Mouse (Mus musculus) kidney, postnatal 0 days (tissue): ENCODE measurements around the gene Mcam. TPM values are rescaled to one million over a fixed set of nuclear protein-coding genes. Genes with fewer than 3 reads are reported as not detected.

Experiments used
- ATAC-seq: fragments of 200-750 bp; cut with Nextera tagmentation; replicated peaks from 2 replicates; pipeline ENCODE4 v1.8.0; 2017; ENCODE audit warnings: low read depth, moderate number of reproducible peaks, moderate TSS enrichment, moderate library complexity; ENCODE audit not compliant: low FRiP score
- DNase-seq: peaks from one replicate; pipeline ENCODE4 v3.0.0-alpha.2; 2016; ENCODE audit warnings: low spot score
- H3K27ac ChIP-seq: fragments of 300-500 bp; sonication (generic); 2 replicates; pipeline ENCODE4 v1.5.1; 2014; ENCODE audit warnings: mild to moderate bottlenecking
- H3K27me3 ChIP-seq: fragments of 300-500 bp; sonication (generic); 2 replicates; pipeline ENCODE4 v1.6.1; 2014; ENCODE audit warnings: low read length, mixed read lengths; ENCODE audit not compliant: insufficient read depth
- H3K36me3 ChIP-seq: fragments of 300-500 bp; sonication (generic); 2 replicates; pipeline ENCODE4 v1.6.1; 2014; ENCODE audit warnings: low read length, mixed read lengths; ENCODE audit not compliant: insufficient read depth
- H3K4me1 ChIP-seq: fragments of 300-500 bp; sonication (generic); replicated peaks from 2 replicates; pipeline ENCODE4 v1.6.1; 2014; ENCODE audit warnings: antibody characterized with exemption, low read length, mixed read lengths; ENCODE audit not compliant: insufficient read depth
- H3K4me2 ChIP-seq: fragments of 300-500 bp; sonication (generic); 2 replicates; pipeline ENCODE4 v1.6.1; 2014; ENCODE audit warnings: mild to moderate bottlenecking, low read length, moderate library complexity, mixed read lengths
- H3K4me3 ChIP-seq: fragments of 300-500 bp; sonication (generic); replicated peaks from 2 replicates; pipeline ENCODE4 v1.5.1; 2014; ENCODE audit warnings: low read depth, low read length
- H3K9ac ChIP-seq: fragments of 300-500 bp; sonication (generic); 2 replicates; pipeline ENCODE4 v1.6.1; 2014; ENCODE audit warnings: low read depth, low read length
- H3K9me3 ChIP-seq: fragments of 300-500 bp; sonication (generic); replicated peaks from 2 replicates; pipeline ENCODE4 v1.6.1; 2016; ENCODE audit warnings: low read length, inconsistent platforms, mixed read lengths
- CTCF ChIP-seq: IDR thresholded peaks from 2 replicates; pipeline ENCODE4 v1.5.1; 2016; ENCODE audit warnings: antibody characterized with exemption, low read depth, mild to moderate bottlenecking, moderate library complexity
- WGBS: fragments of 180-500 bp; shearing (Covaris S2); extraction: QIAGEN DNeasy Blood & Tissue Kit; methylation state at CpG from one replicate; pipeline ENCODE4 v1.1.7; 2014; 5-methylcytosine and 5-hydroxymethylcytosine counted together
- polyA plus RNA-seq: library from polyadenylated mRNA; unstranded; fragments of >200 nt; fragmentation: Nextera tagmentation; extraction: Ambion mirVana; gene quantifications from 2 replicates; pipeline ENCODE4 v1.2.1, GENCODE M21; 2015

Gene Mcam
- polyA plus RNA-seq, 1 experiment from 2014 or later = 46.3 TPM

DNA sequence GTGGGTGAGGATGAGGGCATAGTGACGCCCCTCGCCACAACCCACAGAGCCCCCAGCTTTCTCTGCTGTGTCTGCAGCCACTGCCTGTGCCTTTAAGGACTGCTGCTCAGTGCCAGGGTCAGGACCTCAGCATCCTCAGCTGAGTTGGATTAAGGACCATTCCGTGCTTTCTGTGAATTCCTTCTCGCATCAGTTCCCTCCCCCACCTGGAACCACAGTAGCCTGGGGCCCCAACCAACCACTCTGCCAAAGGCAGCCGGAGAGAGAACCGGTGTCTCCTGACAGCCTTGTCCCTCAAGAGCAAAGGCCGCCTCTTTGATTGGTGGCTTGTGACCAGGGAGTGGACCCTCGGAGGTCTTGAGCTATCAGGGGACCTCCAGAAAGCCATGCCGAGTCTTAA lies 32.8 kb upstream of the Mcam start, which contains the start of gene Mfrp:
Gene Mfrp (plus strand): TSS at position 240 of the 400 bp plus-strand sequence.
- Histone ChIP-seq H3K27me3 (no peaks in the 10 kb centered on the region), H3K4me3 (no peak within 1 kb of the TSS), H3K36me3 (no peaks in the 10 kb centered on the region), H3K9me3 (no peaks in the 10 kb centered on the region), H3K9ac (no peak within 1 kb of the TSS), H3K4me2 (no peak within 1 kb of the TSS), H3K4me1 (peaks cover 6% of the 10 kb centered on the region; the same call in 1 of the 2 replicates), H3K27ac (no peak within 1 kb of the TSS)
- ATAC-seq (0 out of 2 replicates have a peak, but pooled peaks have one; percentile 6), DNase-seq (no peak)
- TF ChIP-seq CTCF = no peak
- WGBS = 41% methylated on average over 9 of the region's 9 CpGs

DNA sequence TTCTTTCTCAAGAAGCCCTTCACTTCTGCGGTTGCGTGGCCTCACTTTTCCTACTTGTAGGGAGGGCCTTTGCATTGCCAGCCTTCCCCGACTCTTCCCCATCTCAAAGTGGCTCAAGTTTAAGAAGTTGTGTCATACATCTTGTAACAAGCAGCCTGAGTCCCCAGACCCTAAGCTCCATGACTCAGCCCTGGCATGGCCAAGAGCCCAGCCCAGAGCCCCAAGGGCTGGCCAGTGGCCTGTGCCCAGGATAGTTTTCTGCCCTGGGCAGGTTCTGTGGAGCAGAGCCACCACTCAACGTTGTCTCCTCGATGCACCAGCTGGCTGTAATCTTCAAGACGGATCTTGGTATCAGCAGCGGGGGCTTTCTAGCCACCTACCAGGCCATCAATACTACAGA lies 29.4 kb upstream of the Mcam start:
- Histone ChIP-seq H3K4me1 (peaks cover 38% of the 10 kb centered on the region), H3K27me3 (no peaks in the 10 kb centered on the region), H3K36me3 (no peaks in the 10 kb centered on the region), H3K9me3 (no peaks in the 10 kb centered on the region), H3K4me2 (no peak overlapping the region), H3K27ac (no peak overlapping the region), H3K4me3 (no peak overlapping the region), H3K9ac (no peak overlapping the region)
- DNase-seq (no peak), ATAC-seq (no peak)
- WGBS = 87% methylated on average over 7 of the region's 7 CpGs
- TF ChIP-seq CTCF = no peak

DNA sequence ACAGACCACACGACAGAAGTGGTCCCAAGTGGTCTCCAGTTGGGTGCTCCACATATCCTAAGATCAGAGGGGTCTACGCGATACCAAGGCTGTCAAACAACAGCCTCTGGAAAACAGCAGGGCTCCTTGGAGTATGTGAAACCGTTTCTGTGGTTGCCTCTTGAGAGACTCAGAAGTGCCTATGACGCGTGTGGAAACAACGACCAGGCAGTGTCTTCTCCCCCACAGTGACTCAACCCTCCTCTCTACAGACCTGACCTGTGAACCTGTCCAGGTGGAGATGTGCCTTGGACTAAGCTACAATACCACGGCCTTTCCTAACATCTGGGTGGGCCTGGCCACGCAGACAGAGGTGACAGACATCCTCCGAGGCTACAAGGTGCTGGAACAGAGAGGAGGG lies 28.5 kb upstream of the Mcam start:
- DNase-seq = no peak
- Histone ChIP-seq H3K9ac (no peak overlapping the region), H3K9me3 (no peaks in the 10 kb centered on the region), H3K4me3 (no peak overlapping the region), H3K27ac (no peak overlapping the region), H3K4me2 (no peak overlapping the region), H3K4me1 (peaks cover 45% of the 10 kb centered on the region), H3K27me3 (no peaks in the 10 kb centered on the region), H3K36me3 (no peaks in the 10 kb centered on the region)
- TF ChIP-seq CTCF = no peak
- ATAC-seq = no peak
- 69% methylated on average over 10 of the region's 10 CpGs for whole genome bisulfite sequencing

DNA sequence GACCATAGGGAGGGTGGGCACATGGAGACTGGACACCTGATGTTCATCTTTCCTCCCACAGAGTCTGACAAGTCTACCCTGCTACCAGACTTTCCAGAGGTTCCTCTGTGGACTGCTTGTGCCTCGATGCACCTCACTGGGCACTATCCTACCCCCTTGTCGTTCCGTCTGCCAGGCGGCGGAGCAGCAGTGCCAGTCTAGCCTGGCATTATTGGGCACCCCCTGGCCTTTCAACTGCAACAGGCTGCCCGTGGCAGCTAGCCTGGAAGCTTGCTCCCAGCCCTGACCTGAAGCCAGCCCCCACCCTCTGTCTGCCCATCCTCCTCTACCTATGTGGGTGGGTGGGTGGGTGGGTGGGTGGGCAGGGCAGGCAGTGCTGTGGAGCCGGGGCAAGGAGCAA lies 28.1 kb upstream of the Mcam start:
- Histone ChIP-seq H3K36me3 (no peaks in the 10 kb centered on the region), H3K9ac (0 out of 2 replicates have a peak overlapping the region, but pooled peaks have one; percentile 35), H3K4me3 (no peak overlapping the region), H3K4me2 (no peak overlapping the region), H3K4me1 (peaks cover 45% of the 10 kb centered on the region), H3K27me3 (no peaks in the 10 kb centered on the region), H3K27ac (no peak overlapping the region), H3K9me3 (no peaks in the 10 kb centered on the region)
- DNase-seq = no peak
- no peak for TF ChIP-seq CTCF
- WGBS = 73% methylated on average over 7 of the region's 7 CpGs
- no peak for ATAC-seq

DNA sequence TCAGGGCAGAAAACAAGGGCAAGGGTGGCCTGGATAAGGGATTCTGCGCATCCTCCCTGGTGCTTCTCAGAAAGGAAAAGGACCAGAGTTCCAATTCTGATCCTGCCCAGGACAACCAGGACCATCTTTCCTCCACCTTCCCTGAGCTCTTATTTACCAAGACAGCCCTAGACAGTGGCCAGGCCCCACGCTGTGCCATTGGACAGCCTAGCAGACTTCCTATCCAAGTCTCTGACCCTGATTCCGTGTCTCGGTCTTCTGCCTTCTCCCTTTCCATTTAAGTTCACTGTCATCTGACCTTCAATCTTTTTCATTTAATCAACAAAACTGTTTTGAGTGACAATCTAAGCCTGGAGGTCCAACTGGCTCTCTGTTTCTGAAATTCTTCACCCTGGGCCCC lies 27.7 kb upstream of the Mcam start:
- Histone ChIP-seq H3K4me3 (no peak overlapping the region), H3K27ac (peak overlapping the region; percentile 63; the same call in 1 of the 2 replicates), H3K9ac (0 out of 2 replicates have a peak overlapping the region, but pooled peaks have one; percentile 35), H3K4me1 (peaks cover 45% of the 10 kb centered on the region), H3K4me2 (no peak overlapping the region), H3K9me3 (no peaks in the 10 kb centered on the region), H3K36me3 (no peaks in the 10 kb centered on the region), H3K27me3 (no peaks in the 10 kb centered on the region)
- 65% methylated on average over 4 of the region's 4 CpGs for WGBS
- TF ChIP-seq CTCF = no peak
- DNase-seq (no peak), ATAC-seq (no peak)

DNA sequence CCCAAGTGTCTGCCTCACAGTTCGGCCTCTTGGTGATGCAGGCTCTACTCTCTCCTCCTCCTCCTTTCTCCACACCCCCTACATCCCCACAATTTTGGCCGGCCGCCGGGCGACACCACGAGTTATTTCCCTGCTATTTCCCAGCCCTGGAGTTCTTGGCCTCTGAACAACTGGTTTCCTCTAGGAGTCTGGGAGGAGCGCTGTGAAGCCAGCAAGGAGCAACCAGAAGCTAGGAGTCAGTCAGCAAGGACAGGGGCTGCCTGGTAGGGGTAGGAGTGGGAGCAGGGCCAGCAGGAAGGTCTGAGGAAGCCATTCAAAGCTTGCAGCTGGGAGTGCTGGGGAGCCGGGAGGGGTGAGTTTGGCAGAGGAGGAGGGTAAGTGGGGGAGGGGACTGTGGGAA lies 27.2 kb upstream of the Mcam start, which contains the start of gene C1qtnf5:
Gene C1qtnf5 (plus strand): TSS at position 136 of the 400 bp plus-strand sequence.
- no peaks in the 10 kb centered on the region for H3K36me3 ChIP-seq
- DNase-seq = peak; percentile 94
- H3K27ac ChIP-seq = peak within 1 kb of the TSS; percentile 63
- H3K4me1 ChIP-seq = peaks cover 45% of the 10 kb centered on the region
- H3K9ac ChIP-seq = 0 out of 2 replicates have a peak within 1 kb of the TSS, but pooled peaks have one; percentile 35
- TF ChIP-seq CTCF = no peak
- ATAC-seq = peak; percentile 15; the same call in 1 of the 2 replicates
- H3K4me3 ChIP-seq = 0 out of 2 replicates have a peak within 1 kb of the TSS, but pooled peaks have one; percentile 0
- H3K4me2 ChIP-seq = peak within 1 kb of the TSS; percentile 45
- no peaks in the 10 kb centered on the region for H3K9me3 ChIP-seq
- 17% methylated on average over 8 of the region's 8 CpGs for WGBS
- no peaks in the 10 kb centered on the region for H3K27me3 ChIP-seq
